Mouse (Mus musculus): ENCODE results near the gene Dhx32.

Gene Dhx32

GRCm38 (mm10) chr7:133782717-133783435 lies at the start of gene Dhx32:
Dhx32 (minus strand) TSS chr7:133782726.
- DNase-seq = peak; percentile 83 to 87

DNA sequence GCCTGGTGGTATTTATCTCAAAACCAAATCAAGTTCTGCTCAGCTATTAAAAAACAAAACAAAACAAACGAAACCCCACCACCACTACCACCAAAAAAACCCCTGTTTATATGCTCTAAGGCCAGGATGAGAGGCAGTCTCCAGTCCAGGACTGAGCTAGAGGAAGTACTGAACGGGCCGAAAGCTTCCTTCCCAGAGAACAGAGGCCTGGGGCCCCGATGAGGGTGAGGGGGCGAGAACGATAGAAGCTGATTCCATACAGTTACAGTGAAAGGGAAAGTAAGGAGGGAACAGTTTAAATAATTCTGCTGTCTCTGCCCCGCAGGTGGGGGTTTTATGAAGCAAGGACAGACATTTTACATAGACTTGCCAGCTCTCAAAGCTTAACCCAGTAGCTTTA lies 47.1 kb upstream of the Dhx32 start:
- no peak for DNase-seq

DNA sequence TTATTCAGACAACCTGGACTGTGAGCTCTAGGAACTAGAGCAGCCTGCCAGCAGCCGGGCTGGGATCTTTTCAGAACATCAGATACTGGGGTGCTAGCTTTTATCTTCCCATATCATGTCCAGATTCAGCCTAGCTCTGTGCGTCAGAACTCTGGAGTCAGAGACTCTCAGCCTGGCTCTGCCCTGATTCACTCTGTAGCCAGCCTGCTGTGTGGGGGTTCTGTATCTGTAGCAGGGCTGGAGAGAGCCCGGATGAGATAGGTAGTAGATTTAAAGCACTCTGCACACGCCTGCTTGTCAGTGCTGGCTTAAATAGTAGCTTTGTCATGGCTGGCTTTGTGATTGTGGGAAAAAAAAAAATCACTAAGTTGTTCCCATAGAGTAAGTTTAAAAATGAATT lies 46.0 kb upstream of the Dhx32 start:
- no peak for DNase-seq

DNA sequence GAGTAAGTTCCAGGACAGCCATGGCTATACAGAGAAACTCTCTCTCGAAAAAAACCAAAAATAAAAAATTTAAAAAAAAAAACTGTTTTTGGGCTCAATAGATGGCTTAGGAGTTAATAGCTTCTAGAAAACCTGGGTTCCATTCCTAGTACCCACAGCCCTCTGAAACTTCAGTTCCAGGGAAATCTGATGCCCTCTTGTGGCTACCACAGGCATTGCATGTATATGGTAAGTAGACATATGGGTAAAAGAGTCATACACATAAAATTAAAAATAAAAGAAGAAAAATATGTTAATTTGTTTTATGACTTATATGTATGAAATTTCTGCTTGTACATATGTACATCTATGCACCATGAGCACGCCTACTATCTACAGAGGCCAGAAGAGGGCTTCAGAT lies 42.1 kb upstream of the Dhx32 start:
- DNase-seq = peak in 1 of 2 experiments; percentile 11

GRCm38 (mm10) chr7:133823751-133824150 lies 41.2 kb upstream of the Dhx32 start:
- DNase-seq = no peak

DNA sequence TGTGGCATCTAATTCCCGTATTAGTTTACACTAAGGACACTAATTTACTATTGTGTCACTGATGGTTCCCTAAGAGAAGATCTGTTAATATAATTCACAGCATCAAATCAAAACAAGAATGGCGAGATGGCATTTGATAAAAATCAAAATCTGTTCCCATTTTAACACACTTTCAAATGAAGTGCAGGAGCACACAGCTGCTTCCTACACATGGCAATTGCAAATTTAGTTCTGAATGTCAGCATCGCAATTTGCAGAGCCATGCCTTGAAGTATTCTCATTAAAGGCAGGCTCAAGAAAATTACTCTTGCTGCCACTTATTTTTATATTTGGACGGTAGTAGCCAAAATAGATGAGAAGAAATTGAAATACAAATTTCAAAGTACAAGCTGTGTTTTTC lies 30.8 kb upstream of the Dhx32 start:
- DNase-seq = no peak

- DNase-seq = no peak
Observed at GRCm38 (mm10) chr7:133812927-133813326, 30.4 kb upstream of the Dhx32 start.

DNA sequence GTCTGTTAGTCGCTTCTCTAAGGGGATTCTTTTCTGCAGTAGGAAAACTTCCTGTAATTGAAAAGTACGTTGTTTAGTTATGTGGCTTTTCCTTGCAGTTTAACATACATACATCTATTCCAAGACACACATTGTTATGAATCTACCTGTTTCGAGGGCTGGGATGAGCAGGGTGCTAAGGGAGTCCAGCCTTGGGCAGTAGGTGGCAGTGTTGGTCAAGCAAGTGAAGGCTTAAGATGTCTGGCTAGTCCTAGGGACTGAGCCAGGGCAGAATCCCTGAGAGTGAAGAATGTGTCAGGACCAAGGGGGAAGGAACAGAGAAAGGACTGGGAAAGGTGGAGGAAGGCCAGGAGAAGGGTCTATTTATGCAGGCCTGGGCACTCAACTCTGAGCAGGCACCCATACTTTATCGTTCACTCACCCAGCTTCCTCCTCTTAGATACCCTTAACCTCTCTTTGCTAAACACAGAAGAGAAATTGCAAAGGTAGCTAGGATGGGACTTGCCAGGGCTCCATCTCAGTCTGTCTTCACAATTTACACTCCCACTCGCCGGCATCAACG lies 23.2 kb upstream of the Dhx32 start:
- peak; percentile 85 for DNase-seq

DNA sequence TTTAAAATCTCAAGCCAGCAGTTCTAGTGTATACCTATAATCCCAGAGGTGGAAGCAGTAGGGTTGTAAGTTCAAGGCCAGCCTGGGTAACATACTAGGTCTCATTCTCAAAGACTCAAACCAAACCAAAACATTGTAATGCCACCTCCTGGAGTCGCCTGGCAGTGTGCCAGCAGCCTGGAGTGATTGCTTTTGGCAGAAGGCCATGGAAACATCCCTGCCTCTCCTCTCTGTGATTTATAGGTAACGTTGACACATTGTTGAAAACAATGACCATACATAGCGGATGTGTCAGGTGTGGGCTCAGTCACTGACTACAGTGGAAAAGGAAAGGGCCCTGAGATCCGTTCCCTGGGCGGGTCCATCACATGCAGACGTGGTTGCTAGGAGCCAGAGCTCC lies 19.3 kb upstream of the Dhx32 start:
- peak; percentile 62 to 63 for DNase-seq

DNA sequence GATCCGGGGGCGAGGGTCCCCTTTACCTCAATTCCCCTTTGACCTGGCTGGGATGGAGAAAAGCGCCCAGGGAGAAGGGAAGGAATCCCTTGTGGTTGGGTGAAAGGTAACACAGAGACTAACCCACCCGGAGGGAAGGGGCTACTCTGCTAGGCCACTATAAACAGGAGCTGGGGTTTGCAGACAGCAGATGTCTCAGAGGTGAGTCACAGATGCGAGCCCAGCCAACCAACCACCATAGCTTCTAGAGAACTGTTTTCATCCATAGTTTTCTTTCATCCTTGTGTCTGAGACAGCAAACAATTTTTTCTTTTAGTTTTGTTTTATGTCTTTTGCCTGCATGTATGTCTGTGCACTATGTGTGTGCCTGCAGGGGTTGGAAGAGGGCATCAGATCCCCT lies 17.4 kb upstream of the Dhx32 start:
- no peak for DNase-seq

- DNase-seq = peak in 1 of 2 experiments; percentile 4
Observed at GRCm38 (mm10) chr7:133794720-133795119, 12.2 kb upstream of the Dhx32 start.

- peak; percentile 40 to 59 for DNase-seq
Observed at GRCm38 (mm10) chr7:133793248-133794131, 11.0 kb upstream of the Dhx32 start.

GRCm38 (mm10) chr7:133792771-133793170 lies 10.2 kb upstream of the Dhx32 start:
- no peak for DNase-seq

DNA sequence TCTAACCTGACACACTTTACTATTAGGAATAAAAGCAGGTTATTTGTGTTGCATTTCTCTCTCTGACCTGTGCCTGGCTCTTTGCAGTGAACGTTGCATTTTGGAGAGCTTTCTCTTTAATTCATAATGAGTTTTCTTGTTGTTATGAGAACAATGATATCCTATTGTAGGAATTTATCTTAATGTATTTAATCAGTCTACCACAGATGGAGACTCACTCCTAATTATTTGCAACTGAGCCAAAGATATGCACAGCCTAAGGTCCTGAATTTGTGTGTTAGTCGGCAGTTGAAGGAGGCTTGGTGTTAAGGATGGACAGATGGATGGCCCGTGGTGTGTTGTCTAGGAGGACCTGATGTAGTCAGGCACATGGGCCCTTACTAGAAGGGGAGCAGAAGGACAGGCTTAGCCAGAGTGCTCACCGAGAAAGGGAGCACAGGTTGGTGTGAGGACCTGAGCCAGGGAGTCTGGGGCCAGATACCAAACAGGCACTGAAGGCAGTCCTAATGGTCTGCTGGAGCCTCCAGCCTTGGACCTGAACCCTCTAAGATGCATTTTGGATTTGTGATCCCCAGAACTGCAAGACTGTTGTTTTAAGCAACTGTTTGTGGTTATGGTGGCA lies 8.2 kb upstream of the Dhx32 start:
- DNase-seq = no peak

GRCm38 (mm10) chr7:133790171-133790570 lies 7.6 kb upstream of the Dhx32 start:
- no peak for DNase-seq

DNA sequence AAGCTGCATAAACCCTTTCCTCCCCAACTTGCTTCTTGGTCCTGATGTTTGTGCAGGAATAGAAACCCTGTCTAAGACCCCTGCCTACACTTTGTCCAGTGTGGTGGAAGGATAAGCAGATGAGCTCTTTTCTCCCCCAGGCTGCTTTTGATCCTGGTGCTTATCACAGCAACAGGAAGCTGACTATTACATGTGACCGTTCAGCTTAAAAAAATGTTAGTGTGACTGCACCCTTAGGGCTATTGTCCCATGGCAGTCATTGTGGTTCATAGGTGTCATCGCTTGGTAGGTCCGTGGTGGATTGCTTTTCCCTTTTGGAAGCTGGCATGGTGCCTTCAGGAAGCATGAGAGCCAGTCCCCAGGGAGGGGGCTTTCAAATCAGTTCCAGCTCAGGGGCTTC lies 5.6 kb upstream of the Dhx32 start:
- no peak for DNase-seq

GRCm38 (mm10) chr7:133787571-133787970 lies 5.0 kb upstream of the Dhx32 start:
- no peak for DNase-seq

GRCm38 (mm10) chr7:133781991-133782390 lies 535 bp downstream of the Dhx32 start:
- DNase-seq = no peak

GRCm38 (mm10) chr7:133781583-133781982 lies 943 bp downstream of the Dhx32 start:
- no peak for DNase-seq

DNA sequence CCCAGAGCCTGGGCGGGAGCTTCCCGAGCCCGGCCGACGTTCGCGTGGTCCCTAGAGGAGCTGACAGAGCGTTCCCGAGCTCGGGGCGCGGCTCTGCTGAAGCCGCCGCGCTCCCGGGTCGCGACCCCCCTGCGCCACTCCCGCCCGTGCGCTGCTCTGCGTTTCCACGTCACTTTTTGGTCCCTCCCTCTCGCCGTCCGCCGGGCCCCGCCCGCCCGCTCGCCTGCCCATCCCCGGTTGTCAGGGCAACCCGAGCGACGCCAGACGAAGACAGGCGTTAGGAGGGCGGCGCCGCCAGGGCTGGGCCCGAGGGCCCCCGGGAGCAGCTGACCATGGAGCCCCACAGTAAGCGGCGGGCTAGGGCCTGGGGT lies 5.9 kb downstream of the Dhx32 start, which contains the start of gene Fank1:
Fank1 (plus strand) TSS at position 236 of the 371 bp plus-strand sequence.
- DNase-seq = peak; percentile 91 to 94

DNA sequence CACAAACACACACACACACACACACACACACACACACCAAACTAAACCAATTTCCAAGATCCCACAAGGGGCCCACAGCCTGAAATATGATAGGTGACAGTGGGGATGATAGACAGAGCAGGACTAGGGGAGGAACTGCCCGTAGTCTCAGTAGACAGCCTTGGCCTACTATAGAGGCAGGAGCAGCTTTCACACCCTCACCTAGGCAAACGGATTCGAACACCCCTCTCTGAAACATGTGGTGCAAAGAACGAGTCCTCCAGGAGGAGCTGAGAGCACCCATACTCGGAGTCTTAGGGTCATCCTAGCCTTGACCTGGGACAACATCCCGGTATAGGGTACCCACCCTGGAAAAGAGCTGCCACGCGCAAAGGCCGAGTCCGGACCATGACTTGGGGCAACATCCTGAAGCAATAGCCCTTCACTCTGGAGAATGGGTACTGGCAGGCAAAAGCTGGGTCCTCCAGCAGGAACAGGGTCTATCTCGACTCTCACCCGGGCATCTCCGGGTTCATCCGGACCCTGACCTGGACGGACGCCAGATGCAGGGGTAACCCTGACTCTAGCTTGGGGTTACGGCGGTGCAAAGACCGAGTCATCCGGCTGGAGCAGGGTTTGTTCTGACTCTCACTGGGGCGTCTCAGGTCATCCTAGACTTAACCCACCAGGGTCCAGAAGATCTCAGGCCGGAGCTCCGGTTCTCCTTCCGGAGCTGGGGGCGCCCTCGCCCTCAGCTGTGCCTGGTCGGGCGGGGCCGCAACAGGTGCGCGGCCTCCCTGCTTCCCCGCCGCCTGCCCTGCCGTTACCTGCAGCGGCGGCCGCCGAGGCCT lies 6.5 kb downstream of the Dhx32 start:
- peak in 1 of 2 experiments; percentile 49 for DNase-seq

DNA sequence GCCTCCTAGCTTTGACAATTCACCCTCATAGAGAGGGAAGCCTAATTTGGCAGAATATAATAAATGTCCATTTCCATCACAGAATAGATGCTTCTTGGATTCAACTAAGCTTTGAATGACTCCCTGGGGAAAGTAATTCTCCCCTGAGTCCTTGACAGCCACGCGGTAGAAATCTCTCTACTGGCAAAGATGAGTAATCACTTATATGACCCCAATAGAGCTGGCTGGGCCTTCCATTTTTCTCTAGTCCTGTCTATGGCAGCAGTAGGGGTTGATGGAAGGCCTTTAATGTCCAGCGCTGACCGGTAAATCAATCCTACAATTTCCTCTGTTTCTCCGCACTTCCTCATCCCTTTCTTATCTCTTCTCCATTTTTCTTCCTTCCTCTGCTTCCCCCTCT lies 7.3 kb downstream of the Dhx32 start:
- DNase-seq = no peak

All from kidney, postnatal 4 days (tissue).